Mouse (Mus musculus) CD4-positive naive resting alpha-beta T cell, adult 76 days (primary cell): Measurements from ENCODE around the gene Naa25. TPM values are rescaled to one million over a fixed set of nuclear protein-coding genes. Genes with fewer than 3 reads are reported as not detected.

Experiments
- total RNA-seq: library from RNA; stranded (reverse); gene quantifications from one replicate; pipeline ENCODE4 v1.2.4, GENCODE M21; 2023

Naa25 gene
- total RNA-seq, result 32.2 TPM

DNA sequence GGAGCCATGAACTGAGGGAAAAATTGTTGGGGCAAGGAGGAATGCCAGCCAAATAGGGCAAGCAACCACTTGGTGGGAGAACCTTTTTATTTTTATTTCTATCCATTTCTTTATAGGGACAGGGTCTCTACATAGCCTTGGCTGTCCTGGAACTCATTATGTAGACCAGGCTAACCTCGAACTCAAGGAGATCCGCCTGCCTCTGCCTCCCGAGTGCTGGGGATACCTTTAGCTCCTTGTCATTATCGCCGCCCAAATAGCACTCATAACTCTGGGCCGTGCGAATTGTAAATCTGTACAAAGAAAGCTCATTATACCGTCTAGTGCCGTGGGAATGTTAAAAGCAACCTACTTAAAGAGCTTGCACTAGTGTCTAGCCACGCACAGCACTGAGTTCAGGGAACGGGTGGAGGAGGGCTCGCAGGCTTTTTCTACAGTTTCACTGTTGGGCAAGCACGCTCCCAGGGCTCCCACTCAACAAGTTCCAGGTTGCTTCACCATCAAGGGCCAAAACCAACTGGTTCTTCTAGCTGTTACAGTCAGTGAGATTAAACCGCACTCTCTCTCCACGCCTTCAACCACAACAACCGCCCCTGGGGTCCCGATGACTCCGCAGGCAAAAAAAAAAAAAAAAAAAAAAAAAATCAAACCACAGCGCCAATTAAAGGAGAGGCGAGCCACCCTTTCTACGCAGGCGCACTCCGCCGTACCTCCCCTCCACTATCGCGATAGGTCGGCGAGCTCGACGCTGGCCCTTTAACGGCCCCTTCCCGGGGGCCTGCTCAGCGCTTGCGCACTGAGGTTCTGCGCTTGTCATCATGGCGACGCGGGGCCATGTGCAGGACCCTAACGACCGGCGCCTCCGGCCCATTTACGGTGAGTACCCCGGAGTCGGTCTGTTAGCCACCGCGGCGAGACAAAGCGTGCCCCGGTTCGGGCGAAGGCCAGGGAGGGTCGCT, at the start of gene Naa25:
Gene Naa25, plus strand, starts transcription at position 750 of the 959 bp plus-strand sequence.

DNA sequence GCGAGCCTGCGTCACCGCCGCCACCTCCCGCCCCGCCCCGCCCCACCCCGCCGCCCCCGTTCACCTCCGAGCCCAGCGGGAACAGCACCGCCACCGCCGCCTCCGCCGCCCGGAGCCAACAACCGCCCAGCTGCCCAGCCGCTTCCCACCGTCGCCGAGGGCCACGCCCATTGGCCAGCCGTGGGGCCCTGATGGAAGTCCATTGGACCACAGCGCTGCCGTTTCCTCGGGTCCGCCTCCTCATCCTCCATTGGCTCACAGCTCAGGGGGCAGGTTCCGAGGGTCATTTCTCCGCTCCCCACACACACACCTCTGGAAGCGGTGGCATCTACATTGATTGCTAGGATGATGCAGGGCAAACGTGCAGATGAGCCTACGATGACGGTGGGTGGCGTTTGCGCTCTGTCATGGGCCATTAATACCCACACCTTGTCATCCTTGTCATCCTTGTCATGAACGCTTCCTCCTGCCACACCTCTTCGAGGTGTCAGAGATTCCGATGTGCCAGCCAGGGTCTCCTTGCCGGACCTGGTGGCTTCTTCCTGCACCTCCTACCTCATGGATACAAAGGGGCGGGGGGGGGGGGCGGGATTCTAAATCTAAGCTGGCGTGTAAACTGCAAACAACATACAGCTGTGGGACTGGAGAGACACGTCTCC, 12.1 kb upstream of the Naa25 start, which contains the start of gene Trafd1:
Gene Trafd1, minus strand, starts transcription at position 172 of the 659 bp plus-strand sequence.

GRCm38 (mm10) chr5:121451644-121452025, 53.9 kb downstream of the Naa25 start, which contains the start of gene Tmem116:
TSS of gene Tmem116 (plus strand) at chr5:121451893.

GRCm38 (mm10) chr5:121452026-121452869, 54.5 kb downstream of the Naa25 start, which contains the start of gene Erp29:
TSS of gene Erp29 (minus strand) at chr5:121452506.

Other genes starting within 250 kb of the Naa25 start
- 33.8 TPM for gene Ptpn11, start 206.5 kb upstream of the Naa25 start, total RNA-seq
- gene Rpl6, start 193.5 kb upstream of the Naa25 start, total RNA-seq, result 2,234 TPM
- gene Hectd4, start 177.7 kb upstream of the Naa25 start, total RNA-seq, result 71.8 TPM
- 53.2 TPM for gene Trafd1, start 12.3 kb upstream of the Naa25 start, total RNA-seq
- gene Tmem116, start 54.0 kb downstream of the Naa25 start, total RNA-seq, result 0.76 TPM
- gene Erp29, start 54.6 kb downstream of the Naa25 start, total RNA-seq, result 76.0 TPM
- gene Adam1b, start 105.5 kb downstream of the Naa25 start, total RNA-seq, result not detected
- 7.4 TPM for gene Adam1a, start 147.5 kb downstream of the Naa25 start, total RNA-seq
- 1.4 TPM for gene Gm42878, start 147.5 kb downstream of the Naa25 start, total RNA-seq
- gene Mapkapk5, start 148.0 kb downstream of the Naa25 start, total RNA-seq, result 97.8 TPM
- gene Aldh2, start 195.9 kb downstream of the Naa25 start, total RNA-seq, result 97.0 TPM
- gene Acad12, start 221.0 kb downstream of the Naa25 start, total RNA-seq, result 5.2 TPM